Mouse (Mus musculus): ENCODE measurements around the gene Mks1.

GRCm38 (mm10) chr11:87884856-87885255 lies 31.8 kb downstream of the Mks1 start:
- no peak for TF ChIP-seq CTCF (IDR thresholded peaks at IDR 0.05; ENCODE audit: borderline replicate concordance, insufficient read depth, low read length)
- TF ChIP-seq POLR2A (IDR thresholded peaks at IDR 0.05; ENCODE audit: low read depth, low read length), result no peak
